Mouse (Mus musculus) stomach, postnatal 0 days (tissue): ENCODE measurements around the gene Uso1. TPM values are rescaled to one million over a fixed set of nuclear protein-coding genes. Genes with fewer than 3 reads are reported as not detected.

ENCODE experiments used
- ATAC-seq: fragments of 200-750 bp; cut with Nextera tagmentation; 2 replicates; pipeline ENCODE4 v1.8.0; 2017; ENCODE audit not compliant: low FRiP score, low TSS enrichment
- DNase-seq: peaks from one replicate; pipeline ENCODE4 v3.0.0-alpha.2; 2016; ENCODE audit warnings: low spot score
- H3K27ac ChIP-seq: fragments of 300-500 bp; sonication (generic); replicated peaks from 2 replicates; pipeline ENCODE4 v1.5.1; 2014; ENCODE audit warnings: mild to moderate bottlenecking, control low read depth
- H3K27me3 ChIP-seq: fragments of 300-500 bp; sonication (generic); 2 replicates; pipeline ENCODE4 v1.6.1; 2014; ENCODE audit warnings: low read length; ENCODE audit not compliant: control insufficient read depth, insufficient read depth
- H3K36me3 ChIP-seq: fragments of 300-500 bp; sonication (generic); 2 replicates; pipeline ENCODE4 v1.6.1; 2014; ENCODE audit warnings: low read length, mixed read lengths; ENCODE audit not compliant: control insufficient read depth, insufficient read depth
- H3K4me1 ChIP-seq: fragments of 300-500 bp; sonication (generic); replicated peaks from 2 replicates; pipeline ENCODE4 v1.6.1; 2014; ENCODE audit warnings: antibody characterized with exemption; ENCODE audit not compliant: control insufficient read depth, insufficient read depth
- H3K4me2 ChIP-seq: fragments of 300-500 bp; sonication (generic); replicated peaks from 2 replicates; pipeline ENCODE4 v1.6.1; 2014; ENCODE audit warnings: low read depth, mild to moderate bottlenecking, control low read depth, moderate library complexity
- H3K4me3 ChIP-seq: fragments of 300-500 bp; sonication (generic); 2 replicates; pipeline ENCODE4 v1.5.1; 2014; ENCODE audit warnings: low read depth, low read length, control low read depth
- H3K9ac ChIP-seq: fragments of 300-500 bp; sonication (generic); 2 replicates; pipeline ENCODE4 v1.6.1; 2014; ENCODE audit warnings: mild to moderate bottlenecking, low read length, control low read depth, mixed read lengths
- H3K9me3 ChIP-seq: fragments of 300-500 bp; sonication (generic); 2 replicates; pipeline ENCODE4 v1.6.1; 2016; ENCODE audit warnings: low read length; ENCODE audit not compliant: control insufficient read depth
- CTCF ChIP-seq: IDR thresholded peaks from 2 replicates; pipeline ENCODE4 v1.5.1; 2016; ENCODE audit warnings: antibody characterized with exemption, low read depth, mild to moderate bottlenecking, moderate library complexity
- EP300 ChIP-seq: optimal IDR thresholded peaks from 2 replicates; pipeline ENCODE3; 2016; ENCODE audit warnings: antibody characterized with exemption
- WGBS: fragments of 180-500 bp; shearing (Covaris S2); extraction: QIAGEN DNeasy Blood & Tissue Kit; methylation state at CpG from one replicate; pipeline ENCODE4 v1.1.7; 2014; 5-methylcytosine and 5-hydroxymethylcytosine counted together
- polyA plus RNA-seq: library from polyadenylated mRNA; unstranded; fragments of >200 nt; fragmentation: Nextera tagmentation; extraction: Ambion mirVana; gene quantifications from 2 replicates; pipeline ENCODE4 v1.2.1, GENCODE M21; 2015

Uso1 gene
- polyA plus RNA-seq, 1 experiment from 2014 or later: 36.6 TPM

- TF ChIP-seq EP300: no peak
- no peak for TF ChIP-seq CTCF
- no peaks in the 10 kb centered on the region for H3K4me1 ChIP-seq
- no peaks in the 10 kb centered on the region for H3K27me3 ChIP-seq
- WGBS: 95% methylated on average over 2 of the region's 2 CpGs
- no peak overlapping the region for H3K27ac ChIP-seq
- no peak overlapping the region for H3K4me3 ChIP-seq
- no peak for DNase-seq
- no peaks in the 10 kb centered on the region for H3K9me3 ChIP-seq
- no peak overlapping the region for H3K9ac ChIP-seq
- ATAC-seq: no peak
- H3K4me2 ChIP-seq: no peak overlapping the region
- H3K36me3 ChIP-seq: no peaks in the 10 kb centered on the region
Measured at GRCm38 (mm10) chr5:92244900-92245299, 107.2 kb downstream of the Uso1 start.

GRCm38 (mm10) chr5:92245483-92245882 is 107.7 kb downstream of the Uso1 start:
- TF ChIP-seq EP300: no peak
- TF ChIP-seq CTCF: no peak
- no peak overlapping the region for H3K4me2 ChIP-seq
- H3K36me3 ChIP-seq: no peaks in the 10 kb centered on the region
- no peak overlapping the region for H3K9ac ChIP-seq
- no peaks in the 10 kb centered on the region for H3K9me3 ChIP-seq
- DNase-seq (no peak), ATAC-seq (no peak)
- H3K4me3 ChIP-seq: no peak overlapping the region
- H3K27ac ChIP-seq: no peak overlapping the region
- H3K27me3 ChIP-seq: no peaks in the 10 kb centered on the region
- WGBS: 88% methylated on average over 9 of the region's 9 CpGs
- no peaks in the 10 kb centered on the region for H3K4me1 ChIP-seq

- TF ChIP-seq CTCF (no peak), EP300 (no peak)
- H3K9ac ChIP-seq: no peak overlapping the region
- H3K4me1 ChIP-seq: no peaks in the 10 kb centered on the region
- no peaks in the 10 kb centered on the region for H3K36me3 ChIP-seq
- no peak overlapping the region for H3K4me2 ChIP-seq
- WGBS: 78% methylated on average over 11 of the region's 11 CpGs
- no peaks in the 10 kb centered on the region for H3K27me3 ChIP-seq
- H3K4me3 ChIP-seq: no peak overlapping the region
- H3K27ac ChIP-seq: no peak overlapping the region
- DNase-seq (no peak), ATAC-seq (no peak)
- H3K9me3 ChIP-seq: no peaks in the 10 kb centered on the region
Measured at GRCm38 (mm10) chr5:92248614-92249013, 110.9 kb downstream of the Uso1 start.

GRCm38 (mm10) chr5:92252031-92252430 is 114.3 kb downstream of the Uso1 start:
- TF ChIP-seq CTCF: no peak
- TF ChIP-seq EP300: no peak
- Histone ChIP-seq H3K36me3 (no peaks in the 10 kb centered on the region), H3K4me3 (no peak overlapping the region), H3K27ac (no peak overlapping the region), H3K4me1 (no peaks in the 10 kb centered on the region), H3K4me2 (no peak overlapping the region), H3K27me3 (no peaks in the 10 kb centered on the region), H3K9ac (no peak overlapping the region), H3K9me3 (no peaks in the 10 kb centered on the region)
- 89% methylated on average over 6 of the region's 6 CpGs for WGBS
- no peak for ATAC-seq
- DNase-seq: no peak

Other genes with a start within 250 kb of the Uso1 start
- gene Rchy1, start 174.9 kb upstream of the Uso1 start, polyA plus RNA-seq: 65.7 and 73.2 TPM in 2 replicates
- gene Odaph, start 150.5 kb upstream of the Uso1 start, polyA plus RNA-seq: 0.23 and 0.30 TPM in 2 replicates
- gene Cdkl2, start 94.1 kb upstream of the Uso1 start, polyA plus RNA-seq: 3.8 and 4.0 TPM in 2 replicates
- gene G3bp2, start 54.2 kb upstream of the Uso1 start, polyA plus RNA-seq: 94.0 and 111 TPM in 2 replicates
- not detected in 2 replicates for gene U90926, start 77.5 kb downstream of the Uso1 start, polyA plus RNA-seq
- gene Ppef2, start 118.3 kb downstream of the Uso1 start, polyA plus RNA-seq: 0.12 and 0.30 TPM in 2 replicates
- 16.4 and 17.0 TPM in 2 replicates for gene Naaa, start 140.2 kb downstream of the Uso1 start, polyA plus RNA-seq
- 17.9 and 19.8 TPM in 2 replicates for gene Sdad1, start 172.5 kb downstream of the Uso1 start, polyA plus RNA-seq
- 0.11 TPM in 1 of 2 replicates, not detected in the other for gene Cxcl9, start 190.1 kb downstream of the Uso1 start, polyA plus RNA-seq
- 11.9 and 13.5 TPM in 2 replicates for gene Art3, start 193.9 kb downstream of the Uso1 start, polyA plus RNA-seq
- gene Cxcl10, start 211.0 kb downstream of the Uso1 start, polyA plus RNA-seq: 0.65 and 0.74 TPM in 2 replicates